Mouse (Mus musculus) lung, embryonic 14.5 days (tissue): ENCODE data around the gene 4930407I10Rik. TPM values are rescaled to one million over a fixed set of nuclear protein-coding genes. Genes with fewer than 3 reads are reported as not detected.

Source experiments
- ATAC-seq: fragments of 200-750 bp; cut with Nextera tagmentation; 2 replicates; pipeline ENCODE4 v1.8.0; 2017; ENCODE audit warnings: mild to moderate bottlenecking, moderate TSS enrichment, moderate library complexity; ENCODE audit not compliant: insufficient read depth
- DNase-seq: peaks from one replicate; pipeline ENCODE4 v3.0.0-alpha.2; 2015
- H3K27ac ChIP-seq: fragments of 300-500 bp; sonication (generic); 2 replicates; pipeline ENCODE4 v1.5.1; 2014; ENCODE audit warnings: low read depth, mild to moderate bottlenecking, moderate library complexity
- H3K27me3 ChIP-seq: fragments of 300-500 bp; sonication (generic); 2 replicates; pipeline ENCODE4 v1.6.1; 2014; ENCODE audit warnings: low read length, control low read depth; ENCODE audit not compliant: insufficient read depth
- H3K36me3 ChIP-seq: fragments of 300-500 bp; sonication (generic); 2 replicates; pipeline ENCODE4 v1.6.1; 2014; ENCODE audit warnings: control low read depth; ENCODE audit not compliant: insufficient read depth
- H3K4me1 ChIP-seq: fragments of 300-500 bp; sonication (generic); 2 replicates; pipeline ENCODE4 v1.6.1; 2014; ENCODE audit warnings: antibody characterized with exemption, control low read depth; ENCODE audit not compliant: insufficient read depth
- H3K4me2 ChIP-seq: fragments of 300-500 bp; sonication (generic); 2 replicates; pipeline ENCODE4 v1.6.1; 2014; ENCODE audit warnings: mild to moderate bottlenecking
- H3K4me3 ChIP-seq: fragments of 300-500 bp; sonication (generic); 2 replicates; pipeline ENCODE4 v1.5.1; 2014; ENCODE audit warnings: low read depth, low read length
- H3K9ac ChIP-seq: fragments of 300-500 bp; sonication (generic); 2 replicates; pipeline ENCODE4 v1.6.1; 2014
- H3K9me3 ChIP-seq: fragments of 300-500 bp; sonication (generic); 2 replicates; pipeline ENCODE4 v1.6.1; 2016; ENCODE audit warnings: low read depth, low read length, control low read depth
- CTCF ChIP-seq: IDR thresholded peaks from 2 replicates; pipeline ENCODE4 v1.5.1; 2016; ENCODE audit warnings: antibody characterized with exemption, low read depth
- WGBS: fragments of 180-500 bp; shearing (Covaris S2); extraction: QIAGEN DNeasy Blood & Tissue Kit; methylation state at CpG from one replicate; pipeline ENCODE4 v1.1.7; 2014; 5-methylcytosine and 5-hydroxymethylcytosine counted together
- polyA plus RNA-seq: library from polyadenylated mRNA; unstranded; fragments of >200 nt; fragmentation: Nextera tagmentation; extraction: Ambion mirVana; gene quantifications from 2 replicates; pipeline ENCODE4 v1.2.1, GENCODE M21; 2014

4930407I10Rik gene
- polyA plus RNA-seq, 1 experiment from 2014 or later = not detected

DNA sequence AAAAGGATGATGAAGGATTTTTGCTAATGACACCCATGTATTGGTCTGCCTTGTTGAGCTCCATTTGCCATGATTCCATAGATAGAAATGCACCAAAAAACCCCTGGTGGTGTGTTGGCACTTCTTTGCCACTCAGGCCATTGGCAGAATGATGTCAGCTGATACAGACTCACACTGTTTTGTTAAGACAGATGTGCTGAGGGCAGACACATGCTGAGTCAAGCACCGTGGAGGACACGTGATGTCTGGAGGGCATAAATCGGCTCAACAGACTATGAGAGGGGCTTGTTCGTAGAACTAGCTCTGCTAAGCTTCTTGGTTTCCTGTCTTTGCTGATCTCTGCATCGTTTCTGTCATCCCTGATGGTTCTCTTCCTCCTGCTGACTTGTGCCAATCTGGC, 6.4 kb upstream of the 4930407I10Rik start:
- no peak overlapping the region for H3K9ac ChIP-seq
- H3K27ac ChIP-seq = no peak overlapping the region
- DNase-seq (no peak), ATAC-seq (no peak)
- no peaks in the 10 kb centered on the region for H3K4me1 ChIP-seq
- TF ChIP-seq CTCF = no peak
- no peak overlapping the region for H3K4me2 ChIP-seq
- H3K27me3 ChIP-seq = no peaks in the 10 kb centered on the region
- 59% methylated on average over 5 of the region's 5 CpGs for WGBS
- no peaks in the 10 kb centered on the region for H3K9me3 ChIP-seq
- no peaks in the 10 kb centered on the region for H3K36me3 ChIP-seq
- H3K4me3 ChIP-seq = no peak overlapping the region

GRCm38 (mm10) chr15:82063909-82064308, 5.0 kb downstream of the 4930407I10Rik start:
- 57% methylated on average over 14 of the region's 14 CpGs for WGBS
- no peak overlapping the region for H3K4me2 ChIP-seq
- no peak for TF ChIP-seq CTCF

GRCm38 (mm10) chr15:82065511-82065910, 6.6 kb downstream of the 4930407I10Rik start:
- peak; percentile 95 for DNase-seq
- no peak overlapping the region for H3K27ac ChIP-seq
- no peaks in the 10 kb centered on the region for H3K9me3 ChIP-seq
- no peak overlapping the region for H3K9ac ChIP-seq
- no peak overlapping the region for H3K4me3 ChIP-seq
- ATAC-seq = 0 out of 2 replicates have a peak, but pooled peaks have one; percentile 21
- 17% methylated on average over 7 of the region's 7 CpGs for WGBS
- TF ChIP-seq CTCF = peak; percentile 86
- peaks cover 33% of the 10 kb centered on the region for H3K27me3 ChIP-seq
- no peaks in the 10 kb centered on the region for H3K4me1 ChIP-seq
- H3K4me2 ChIP-seq = no peak overlapping the region
- H3K36me3 ChIP-seq = no peaks in the 10 kb centered on the region

More at GRCm38 (mm10) chr15:82063909-82064308, 5.0 kb downstream of the 4930407I10Rik start:
- no peaks in the 10 kb centered on the region for H3K4me1 ChIP-seq
- H3K27ac ChIP-seq = no peak overlapping the region
- H3K9me3 ChIP-seq = no peaks in the 10 kb centered on the region
- ATAC-seq (no peak), DNase-seq (no peak)
- H3K27me3 ChIP-seq = peaks cover 19% of the 10 kb centered on the region
- H3K36me3 ChIP-seq = no peaks in the 10 kb centered on the region
- no peak overlapping the region for H3K9ac ChIP-seq
- no peak overlapping the region for H3K4me3 ChIP-seq

DNA sequence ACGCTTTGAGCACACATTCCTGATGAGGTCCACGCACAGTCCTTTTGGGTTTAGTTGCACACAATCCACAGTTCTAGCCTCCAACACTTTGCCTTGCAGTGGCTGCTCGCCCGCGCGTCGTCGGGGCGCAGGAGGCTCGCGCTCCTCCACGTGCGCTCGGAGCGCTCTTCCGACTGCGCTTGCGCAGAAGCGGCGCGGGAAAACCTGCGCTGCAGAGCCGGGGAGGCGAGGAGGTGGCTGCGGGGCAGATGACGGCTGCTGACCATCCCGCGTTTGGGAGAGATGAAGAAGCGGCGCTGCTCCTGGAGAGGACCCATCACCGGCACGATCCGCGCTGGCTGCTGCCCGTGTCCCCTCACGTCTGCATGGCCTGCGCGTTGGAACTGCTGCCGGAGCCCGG, 10.9 kb downstream of the 4930407I10Rik start, which contains the start of gene Mei1:
Gene Mei1, plus strand, starts transcription at position 99 of the 400 bp plus-strand sequence.
- Histone ChIP-seq H3K9me3 (no peaks in the 10 kb centered on the region), H3K27me3 (peaks cover 39% of the 10 kb centered on the region), H3K36me3 (no peaks in the 10 kb centered on the region), H3K4me1 (no peaks in the 10 kb centered on the region), H3K27ac (no peak within 1 kb of the TSS), H3K4me2 (peak within 1 kb of the TSS; percentile 44), H3K9ac (no peak within 1 kb of the TSS), H3K4me3 (peak within 1 kb of the TSS; percentile 10; the same call in 1 of the 2 replicates)
- TF ChIP-seq CTCF = no peak
- WGBS = 16% methylated on average over 40 of the region's 40 CpGs
- no peak for ATAC-seq
- DNase-seq = peak; percentile 29

GRCm38 (mm10) chr15:82071816-82072469, 13.0 kb downstream of the 4930407I10Rik start:
- H3K27me3 ChIP-seq = peaks cover 34% of the 10 kb centered on the region
- H3K4me3 ChIP-seq = no peak overlapping the region
- DNase-seq = no peak
- no peak overlapping the region for H3K27ac ChIP-seq
- no peaks in the 10 kb centered on the region for H3K4me1 ChIP-seq
- H3K4me2 ChIP-seq = no peak overlapping the region
- no peaks in the 10 kb centered on the region for H3K36me3 ChIP-seq
- TF ChIP-seq CTCF = no peak
- ATAC-seq = no peak
- H3K9me3 ChIP-seq = no peaks in the 10 kb centered on the region
- 88% methylated on average over 26 of the region's 26 CpGs for WGBS
- no peak overlapping the region for H3K9ac ChIP-seq

DNA sequence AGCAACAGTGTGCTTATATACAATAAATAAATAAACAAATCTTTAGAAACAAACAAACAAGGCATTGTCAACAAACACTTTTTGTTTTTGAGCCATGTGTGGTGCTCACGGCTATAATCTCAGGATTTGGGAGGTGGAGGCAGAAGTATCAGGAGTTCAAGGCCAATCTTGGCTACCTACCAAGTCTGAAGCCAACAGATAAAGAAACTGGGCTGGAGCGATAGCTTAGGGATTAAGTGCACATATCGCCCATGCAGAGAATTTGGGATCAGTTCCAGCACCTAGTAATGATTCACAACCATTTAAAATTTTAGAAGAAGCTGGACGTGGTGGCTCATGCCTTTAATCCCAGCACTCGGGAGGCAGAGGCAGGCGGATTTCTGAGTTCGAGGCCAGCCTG, 14.5 kb downstream of the 4930407I10Rik start:
- TF ChIP-seq CTCF = no peak
- H3K4me1 ChIP-seq = no peaks in the 10 kb centered on the region
- no peaks in the 10 kb centered on the region for H3K36me3 ChIP-seq
- 79% methylated on average over 7 of the region's 7 CpGs for WGBS
- H3K4me3 ChIP-seq = no peak overlapping the region
- no peak overlapping the region for H3K4me2 ChIP-seq
- H3K27ac ChIP-seq = no peak overlapping the region
- peaks cover 29% of the 10 kb centered on the region for H3K27me3 ChIP-seq
- no peak overlapping the region for H3K9ac ChIP-seq
- no peak for DNase-seq
- H3K9me3 ChIP-seq = no peaks in the 10 kb centered on the region
- no peak for ATAC-seq

DNA sequence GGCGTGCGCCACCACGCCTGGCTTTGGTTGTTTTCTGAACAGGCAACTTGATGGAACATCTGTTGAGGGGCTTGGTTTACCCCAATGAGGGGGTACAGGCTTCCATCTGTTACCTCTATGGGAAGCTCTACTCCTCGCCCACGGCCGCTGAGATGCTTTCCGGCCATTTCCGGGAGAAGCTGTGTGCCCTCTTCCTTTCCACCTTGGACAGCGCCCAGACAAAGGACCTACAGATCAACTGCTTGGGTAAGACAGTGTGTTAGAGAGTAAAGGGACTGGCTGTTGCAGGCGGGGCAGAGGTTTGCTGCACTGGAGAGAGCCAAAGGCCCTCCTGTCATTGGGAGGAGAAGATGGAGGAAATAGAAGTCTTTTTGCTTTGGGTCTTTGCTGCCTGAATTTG, 20.9 kb downstream of the 4930407I10Rik start:
- no peak overlapping the region for H3K4me2 ChIP-seq
- DNase-seq = peak; percentile 56

More for the DNA sequence above, 20.9 kb downstream of the 4930407I10Rik start:
- Histone ChIP-seq H3K27ac (no peak overlapping the region), H3K4me3 (no peak overlapping the region), H3K36me3 (no peaks in the 10 kb centered on the region), H3K4me1 (no peaks in the 10 kb centered on the region), H3K27me3 (no peaks in the 10 kb centered on the region), H3K9me3 (no peaks in the 10 kb centered on the region), H3K9ac (no peak overlapping the region)
- no peak for ATAC-seq
- 46% methylated on average over 10 of the region's 10 CpGs for WGBS
- TF ChIP-seq CTCF = no peak
